In genomic region chr8:117335423-117335822, GRCm38 (mm10) we compare ENCODE assay signal across 8 mouse cellular contexts.
DNase-seq lines count a peak whose midpoint lies in the region; ATAC-seq and TF ChIP-seq lines count a peak whose summit lies in the region.

No protein-coding gene starts in this region.

- 0 out of 2 replicates have a peak overlapping the region, but pooled peaks have one; percentile 13 for H3K4me3 ChIP-seq in hindbrain, embryonic 10.5 days
- H3K4me3 ChIP-seq in hindbrain, embryonic 11.5 days (ENCODE audit: low read depth, low read length): no peak overlapping the region
- H3K4me3 ChIP-seq in embryonic facial prominence, embryonic 10.5 days: 0 out of 2 replicates have a peak overlapping the region, but pooled peaks have one; percentile 17
- H3K4me3 ChIP-seq in intestine, embryonic 16.5 days (ENCODE audit: low read length): peak overlapping the region; percentile 13; the same call in 1 of the 2 replicates
- no peak overlapping the region for H3K4me3 ChIP-seq in liver, postnatal 0 days (ENCODE audit: low read depth, low read length)

- ATAC-seq in hindbrain, embryonic 11.5 days (ENCODE audit: low FRiP score): no peak
- ATAC-seq in intestine, embryonic 16.5 days: 0 out of 2 replicates have a peak, but pooled peaks have one; percentile 6
- ATAC-seq in liver, postnatal 0 days: peak; percentile 14

- no peaks in the 10 kb centered on the region for H3K9me3 ChIP-seq in hindbrain, embryonic 10.5 days
- H3K9me3 ChIP-seq in hindbrain, embryonic 11.5 days (ENCODE audit: control insufficient read depth, low read length): no peaks in the 10 kb centered on the region
- H3K9me3 ChIP-seq in embryonic facial prominence, embryonic 10.5 days: no peaks in the 10 kb centered on the region
- no peaks in the 10 kb centered on the region for H3K9me3 ChIP-seq in intestine, embryonic 16.5 days (ENCODE audit: control insufficient read depth, low read length)
- no peaks in the 10 kb centered on the region for H3K9me3 ChIP-seq in liver, postnatal 0 days (ENCODE audit: low read length)

- WGBS in hindbrain, embryonic 10.5 days: 54% methylated on average over 8 of the region's 8 CpGs
- 59% methylated on average over 8 of the region's 8 CpGs for WGBS in hindbrain, embryonic 11.5 days
- WGBS in embryonic facial prominence, embryonic 10.5 days: 47% methylated on average over 8 of the region's 8 CpGs
- 42% methylated on average over 8 of the region's 8 CpGs for WGBS in intestine, embryonic 16.5 days
- 37% methylated on average over 8 of the region's 8 CpGs for WGBS in liver, postnatal 0 days (ENCODE audit: insufficient replicate concordance)

- no peak for TF ChIP-seq EP300 in liver, postnatal 0 days (IDR thresholded peaks at IDR 0.05; ENCODE audit: low read depth)

- H3K27ac ChIP-seq in hindbrain, embryonic 10.5 days: peak overlapping the region; percentile 68
- no peak overlapping the region for H3K27ac ChIP-seq in hindbrain, embryonic 11.5 days (ENCODE audit: low read depth, low read length)
- peak overlapping the region; percentile 80 for H3K27ac ChIP-seq in embryonic facial prominence, embryonic 10.5 days (replicated peaks)
- peak overlapping the region; percentile 99 for H3K27ac ChIP-seq in intestine, embryonic 16.5 days (ENCODE audit: low read length)
- H3K27ac ChIP-seq in liver, postnatal 0 days (ENCODE audit: low read depth): peak overlapping the region; percentile 97

- DNase-seq in hindbrain, embryonic 10.5 days (ENCODE audit: low spot score): no peak
- no peak for DNase-seq in hindbrain, embryonic 11.5 days (ENCODE audit: low spot score)
- peak; percentile 36 for DNase-seq in embryonic facial prominence, embryonic 10.5 days (ENCODE audit: low spot score)
- DNase-seq in liver, postnatal 0 days: no peak
- DNase-seq in frontal cortex, postnatal 36 days (ENCODE audit: low spot score in 2 of 2): no peak
- DNase-seq in retina, embryonic 14.5 days (ENCODE audit: low spot score): no peak
- no peak for DNase-seq in thymus, postnatal 10 days (ENCODE audit: low spot score in 2 of 2)

- peaks cover 75% of the 10 kb centered on the region for H3K4me1 ChIP-seq in hindbrain, embryonic 10.5 days (replicated peaks)
- peaks cover 12% of the 10 kb centered on the region for H3K4me1 ChIP-seq in hindbrain, embryonic 11.5 days (replicated peaks; ENCODE audit: control insufficient read depth, insufficient read depth, low read length)
- H3K4me1 ChIP-seq in embryonic facial prominence, embryonic 10.5 days: peaks cover 81% of the 10 kb centered on the region
- peaks cover 73% of the 10 kb centered on the region for H3K4me1 ChIP-seq in intestine, embryonic 16.5 days (ENCODE audit: control insufficient read depth, insufficient read depth, low read length)
- H3K4me1 ChIP-seq in liver, postnatal 0 days (ENCODE audit: insufficient read depth): peaks cover 83% of the 10 kb centered on the region

- no peak overlapping the region for H3K9ac ChIP-seq in hindbrain, embryonic 11.5 days (ENCODE audit: low read depth, low read length)
- peak overlapping the region; percentile 58 for H3K9ac ChIP-seq in intestine, embryonic 16.5 days (ENCODE audit: low read depth, low read length)
- H3K9ac ChIP-seq in liver, postnatal 0 days (replicated peaks): peak overlapping the region; percentile 52

- no peak for TF ChIP-seq CTCF in liver, postnatal 0 days (IDR thresholded peaks at IDR 0.05; ENCODE audit: low read depth)

- no peak overlapping the region for H3K4me2 ChIP-seq in hindbrain, embryonic 11.5 days (replicated peaks; ENCODE audit: low read depth, low read length)
- peak overlapping the region; percentile 62 for H3K4me2 ChIP-seq in intestine, embryonic 16.5 days (ENCODE audit: low read depth, low read length)
- peak overlapping the region; percentile 61 for H3K4me2 ChIP-seq in liver, postnatal 0 days (ENCODE audit: low read depth, low read length)

- peaks cover 9% of the 10 kb centered on the region; the same call in 1 of the 2 replicates for H3K36me3 ChIP-seq in hindbrain, embryonic 10.5 days
- H3K36me3 ChIP-seq in hindbrain, embryonic 11.5 days (ENCODE audit: control insufficient read depth, insufficient read depth, low read length): no peaks in the 10 kb centered on the region
- peaks cover 5% of the 10 kb centered on the region; the same call in 1 of the 2 replicates for H3K36me3 ChIP-seq in embryonic facial prominence, embryonic 10.5 days (replicated peaks)
- H3K36me3 ChIP-seq in intestine, embryonic 16.5 days (ENCODE audit: control insufficient read depth, insufficient read depth, low read length): no peaks in the 10 kb centered on the region
- H3K36me3 ChIP-seq in liver, postnatal 0 days (replicated peaks; ENCODE audit: insufficient read depth, low read length): no peaks in the 10 kb centered on the region

- H3K27me3 ChIP-seq in hindbrain, embryonic 10.5 days (ENCODE audit: insufficient read depth, poor library complexity, severe bottlenecking): no peaks in the 10 kb centered on the region
- no peaks in the 10 kb centered on the region for H3K27me3 ChIP-seq in hindbrain, embryonic 11.5 days (ENCODE audit: control insufficient read depth, insufficient read depth, low read length)
- no peaks in the 10 kb centered on the region for H3K27me3 ChIP-seq in embryonic facial prominence, embryonic 10.5 days (replicated peaks; ENCODE audit: low read depth, poor library complexity, severe bottlenecking)
- no peaks in the 10 kb centered on the region for H3K27me3 ChIP-seq in intestine, embryonic 16.5 days (replicated peaks; ENCODE audit: control insufficient read depth, insufficient read depth, low read length)
- H3K27me3 ChIP-seq in liver, postnatal 0 days (ENCODE audit: insufficient read depth, low read length): no peaks in the 10 kb centered on the region

Comparison
In these comparisons a context has a peak if more than half of its experiments do, and no peak if none do; other contexts are left out.
1. H3K4me3 ChIP-seq: peak in hindbrain, embryonic 10.5 days (single experiment), embryonic facial prominence, embryonic 10.5 days (single experiment) and intestine, embryonic 16.5 days (single experiment); none in hindbrain, embryonic 11.5 days (single experiment) and liver, postnatal 0 days (single experiment).